Mouse (Mus musculus): Measurements from ENCODE around the gene Stx3. TPM values are rescaled to one million over a fixed set of nuclear protein-coding genes. Genes with fewer than 3 reads are reported as not detected.

The Stx3 gene
- total RNA-seq, 2 experiments from 2014 or later = 30.6 to 39.3 TPM

- 0 out of 2 replicates have a peak, but pooled peaks have one; percentile 7 for TF ChIP-seq CTCF (conservative IDR thresholded peaks at IDR 0.05)
- Histone ChIP-seq H3K4me3 (no peak overlapping the region), H3K27ac (no peak overlapping the region)
- no peak for DNase-seq (ENCODE audit: low spot score in 2 of 2)
Observed at GRCm38 (mm10) chr19:11800531-11801315, 18.5 kb downstream of the Stx3 start.

GRCm38 (mm10) chr19:11794447-11794846 is 24.8 kb downstream of the Stx3 start:
- H3K27ac ChIP-seq = no peak overlapping the region
- no peak for DNase-seq (ENCODE audit: low spot score in 2 of 2)

GRCm38 (mm10) chr19:11793741-11794359 is 25.4 kb downstream of the Stx3 start:
- DNase-seq (ENCODE audit: low spot score in 2 of 2) = no peak
- no peak overlapping the region for H3K4me3 ChIP-seq
- no peak for TF ChIP-seq CTCF (conservative IDR thresholded peaks at IDR 0.05)

More at GRCm38 (mm10) chr19:11794447-11794846, 24.8 kb downstream of the Stx3 start:
- no peak overlapping the region for H3K4me3 ChIP-seq
- no peak for TF ChIP-seq CTCF (conservative IDR thresholded peaks at IDR 0.05)

GRCm38 (mm10) chr19:11791825-11792224 is 27.4 kb downstream of the Stx3 start:
- DNase-seq (ENCODE audit: low spot score in 2 of 2) = no peak
- TF ChIP-seq CTCF (conservative IDR thresholded peaks at IDR 0.05) = no peak
- H3K27ac ChIP-seq = no peak overlapping the region
- no peak overlapping the region for H3K4me3 ChIP-seq

More at GRCm38 (mm10) chr19:11793741-11794359, 25.4 kb downstream of the Stx3 start:
- no peak overlapping the region for H3K27ac ChIP-seq

GRCm38 (mm10) chr19:11788876-11789275 is 30.3 kb downstream of the Stx3 start:
- Histone ChIP-seq H3K27ac (no peak overlapping the region), H3K4me3 (no peak overlapping the region)
- no peak for TF ChIP-seq CTCF (conservative IDR thresholded peaks at IDR 0.05)
- DNase-seq (ENCODE audit: low spot score in 2 of 2) = no peak

- no peak for TF ChIP-seq CTCF (conservative IDR thresholded peaks at IDR 0.05)
- Histone ChIP-seq H3K27ac (no peak overlapping the region), H3K4me3 (no peak overlapping the region)
- no peak for DNase-seq (ENCODE audit: low spot score in 2 of 2)
Observed at GRCm38 (mm10) chr19:11787826-11788225, 31.4 kb downstream of the Stx3 start.

- Histone ChIP-seq H3K27ac (no peak overlapping the region), H3K4me3 (no peak overlapping the region)
- DNase-seq (ENCODE audit: low spot score in 2 of 2) = no peak
- TF ChIP-seq CTCF (conservative IDR thresholded peaks at IDR 0.05) = no peak
Observed at GRCm38 (mm10) chr19:11785409-11786154, 33.6 kb downstream of the Stx3 start.

- TF ChIP-seq CTCF (conservative IDR thresholded peaks at IDR 0.05) = peak; percentile 93
- peak; percentile 52 to 76 for DNase-seq (ENCODE audit: low spot score in 2 of 2)
Observed at GRCm38 (mm10) chr19:11777191-11777865, 41.9 kb downstream of the Stx3 start.

GRCm38 (mm10) chr19:11770205-11770892 is 48.9 kb downstream of the Stx3 start, which contains the start of gene Mrpl16:
TSS of gene Mrpl16 (plus strand) at chr19:11770391.
- TF ChIP-seq CTCF (conservative IDR thresholded peaks at IDR 0.05) = no peak
- peak; percentile 79 to 87 for DNase-seq (ENCODE audit: low spot score in 2 of 2)
- peak within 1 kb of the TSS; percentile 63 for H3K4me3 ChIP-seq
- H3K27ac ChIP-seq = peak within 1 kb of the TSS; percentile 84

More at GRCm38 (mm10) chr19:11777191-11777865, 41.9 kb downstream of the Stx3 start:
- Histone ChIP-seq H3K27ac (no peak overlapping the region), H3K4me3 (no peak overlapping the region)

GRCm38 (mm10) chr19:11769257-11769920 is 49.8 kb downstream of the Stx3 start:
- no peak for DNase-seq (ENCODE audit: low spot score in 2 of 2)
- H3K4me3 ChIP-seq = peak overlapping the region; percentile 63
- TF ChIP-seq CTCF (conservative IDR thresholded peaks at IDR 0.05) = peak; percentile 37
- H3K27ac ChIP-seq = peak overlapping the region; percentile 84

- DNase-seq (ENCODE audit: low spot score in 2 of 2) = peak; percentile 16 to 34
Observed at GRCm38 (mm10) chr19:11768163-11768562, 51.0 kb downstream of the Stx3 start.

More at GRCm38 (mm10) chr19:11768163-11768562, 51.0 kb downstream of the Stx3 start:
- TF ChIP-seq CTCF (conservative IDR thresholded peaks at IDR 0.05) = peak; percentile 97
- Histone ChIP-seq H3K27ac (no peak overlapping the region), H3K4me3 (no peak overlapping the region)
